Mouse (Mus musculus): ENCODE data around the gene Fgfr2. TPM values are rescaled to one million over a fixed set of nuclear protein-coding genes. Genes with fewer than 3 reads are reported as not detected.

Fgfr2 gene
- polyA plus RNA-seq, 1 experiment from 2014 or later: 11.4 TPM

GRCm38 (mm10) chr7:130547635-130548175 is 2575.4 kb downstream of the Fgfr2 start:
- ATAC-seq (ENCODE audit: low read depth): no peak
- Histone ChIP-seq H3K4me3 (ENCODE audit: low read depth, low read length) (peak overlapping the region; percentile 95), H3K9ac (ENCODE audit: low read depth, low read length) (0 out of 2 replicates have a peak overlapping the region, but pooled peaks have one; percentile 99), H3K27me3 (ENCODE audit: control insufficient read depth, insufficient read depth, low read depth, low read length) (no peaks in the 10 kb centered on the region), H3K4me1 (ENCODE audit: control insufficient read depth, low read depth, low read length) (peaks cover 19% of the 10 kb centered on the region), H3K27ac (ENCODE audit: low read length) (no peak overlapping the region), H3K4me2 (ENCODE audit: low read depth, low read length) (peak overlapping the region; percentile 43), H3K36me3 (ENCODE audit: control insufficient read depth, insufficient read depth) (peaks cover 14% of the 10 kb centered on the region), H3K9me3 (replicated peaks; ENCODE audit: control insufficient read depth, low read length) (no peaks in the 10 kb centered on the region)
- WGBS (ENCODE audit: insufficient replicate concordance): 59% methylated on average over 12 of the region's 12 CpGs

GRCm38 (mm10) chr7:130546791-130547484 is 2576.2 kb downstream of the Fgfr2 start:
- WGBS (ENCODE audit: insufficient replicate concordance): under 1% methylated on average over 79 of the region's 84 CpGs
- peak; percentile 95 for ATAC-seq (ENCODE audit: low read depth)
- no peaks in the 10 kb centered on the region for H3K27me3 ChIP-seq (ENCODE audit: control insufficient read depth, insufficient read depth, low read depth, low read length)
- peaks cover 19% of the 10 kb centered on the region for H3K4me1 ChIP-seq (ENCODE audit: control insufficient read depth, low read depth, low read length)
- H3K27ac ChIP-seq (ENCODE audit: low read length): peak overlapping the region; percentile 99
- H3K9me3 ChIP-seq (replicated peaks; ENCODE audit: control insufficient read depth, low read length): no peaks in the 10 kb centered on the region
- peaks cover 21% of the 10 kb centered on the region for H3K36me3 ChIP-seq (ENCODE audit: control insufficient read depth, insufficient read depth)
- H3K4me3 ChIP-seq (ENCODE audit: low read depth, low read length): peak overlapping the region; percentile 95
- peak overlapping the region; percentile 78 for H3K4me2 ChIP-seq (ENCODE audit: low read depth, low read length)
- peak overlapping the region; percentile 99 for H3K9ac ChIP-seq (ENCODE audit: low read depth, low read length)

GRCm38 (mm10) chr7:130546421-130546790 is 2576.7 kb downstream of the Fgfr2 start:
- Histone ChIP-seq H3K27ac (ENCODE audit: low read length) (peak overlapping the region; percentile 99), H3K27me3 (ENCODE audit: control insufficient read depth, insufficient read depth, low read depth, low read length) (no peaks in the 10 kb centered on the region), H3K36me3 (ENCODE audit: control insufficient read depth, insufficient read depth) (peaks cover 26% of the 10 kb centered on the region), H3K9me3 (replicated peaks; ENCODE audit: control insufficient read depth, low read length) (no peaks in the 10 kb centered on the region), H3K4me2 (ENCODE audit: low read depth, low read length) (peak overlapping the region; percentile 78), H3K4me3 (ENCODE audit: low read depth, low read length) (peak overlapping the region; percentile 95), H3K4me1 (ENCODE audit: control insufficient read depth, low read depth, low read length) (peaks cover 19% of the 10 kb centered on the region), H3K9ac (ENCODE audit: low read depth, low read length) (peak overlapping the region; percentile 99)
- 3% methylated on average over 7 of the region's 7 CpGs for WGBS (ENCODE audit: insufficient replicate concordance)
- peak; percentile 0; the same call in 1 of the 2 replicates for ATAC-seq (ENCODE audit: low read depth)

GRCm38 (mm10) chr7:130545893-130546292 is 2577.3 kb downstream of the Fgfr2 start:
- H3K27ac ChIP-seq (ENCODE audit: low read length): peak overlapping the region; percentile 99

GRCm38 (mm10) chr7:130545401-130545800 is 2577.7 kb downstream of the Fgfr2 start:
- Histone ChIP-seq H3K4me2 (ENCODE audit: low read depth, low read length) (peak overlapping the region; percentile 78), H3K9me3 (replicated peaks; ENCODE audit: control insufficient read depth, low read length) (no peaks in the 10 kb centered on the region), H3K4me3 (ENCODE audit: low read depth, low read length) (peak overlapping the region; percentile 95), H3K9ac (ENCODE audit: low read depth, low read length) (peak overlapping the region; percentile 99), H3K27ac (ENCODE audit: low read length) (peak overlapping the region; percentile 99; the same call in 1 of the 2 replicates), H3K36me3 (ENCODE audit: control insufficient read depth, insufficient read depth) (peaks cover 31% of the 10 kb centered on the region), H3K4me1 (ENCODE audit: control insufficient read depth, low read depth, low read length) (peaks cover 19% of the 10 kb centered on the region), H3K27me3 (ENCODE audit: control insufficient read depth, insufficient read depth, low read depth, low read length) (no peaks in the 10 kb centered on the region)
- ATAC-seq (ENCODE audit: low read depth): no peak
- WGBS (ENCODE audit: insufficient replicate concordance): 76% methylated on average over 5 of the region's 5 CpGs

More at GRCm38 (mm10) chr7:130545893-130546292, 2577.3 kb downstream of the Fgfr2 start:
- Histone ChIP-seq H3K9ac (ENCODE audit: low read depth, low read length) (peak overlapping the region; percentile 99), H3K4me1 (ENCODE audit: control insufficient read depth, low read depth, low read length) (peaks cover 19% of the 10 kb centered on the region), H3K27me3 (ENCODE audit: control insufficient read depth, insufficient read depth, low read depth, low read length) (no peaks in the 10 kb centered on the region), H3K9me3 (replicated peaks; ENCODE audit: control insufficient read depth, low read length) (no peaks in the 10 kb centered on the region), H3K4me2 (ENCODE audit: low read depth, low read length) (peak overlapping the region; percentile 78), H3K36me3 (ENCODE audit: control insufficient read depth, insufficient read depth) (peaks cover 29% of the 10 kb centered on the region), H3K4me3 (ENCODE audit: low read depth, low read length) (peak overlapping the region; percentile 95)
- no peak for ATAC-seq (ENCODE audit: low read depth)
- WGBS (ENCODE audit: insufficient replicate concordance): 33% methylated on average over 3 of the region's 3 CpGs

- Histone ChIP-seq H3K36me3 (ENCODE audit: control insufficient read depth, insufficient read depth) (peaks cover 52% of the 10 kb centered on the region), H3K27me3 (ENCODE audit: control insufficient read depth, insufficient read depth, low read depth, low read length) (no peaks in the 10 kb centered on the region), H3K9me3 (replicated peaks; ENCODE audit: control insufficient read depth, low read length) (no peaks in the 10 kb centered on the region), H3K4me3 (ENCODE audit: low read depth, low read length) (no peak overlapping the region), H3K4me1 (ENCODE audit: control insufficient read depth, low read depth, low read length) (peaks cover 19% of the 10 kb centered on the region), H3K9ac (ENCODE audit: low read depth, low read length) (no peak overlapping the region), H3K4me2 (ENCODE audit: low read depth, low read length) (no peak overlapping the region), H3K27ac (ENCODE audit: low read length) (no peak overlapping the region)
- 89% methylated on average over 4 of the region's 4 CpGs for WGBS (ENCODE audit: insufficient replicate concordance)
- ATAC-seq (ENCODE audit: low read depth): no peak
Measured at GRCm38 (mm10) chr7:130543181-130543580, 2580.0 kb downstream of the Fgfr2 start.

GRCm38 (mm10) chr7:130540176-130540575 is 2583.0 kb downstream of the Fgfr2 start:
- H3K4me3 ChIP-seq (ENCODE audit: low read depth, low read length): no peak overlapping the region
- H3K27ac ChIP-seq (ENCODE audit: low read length): no peak overlapping the region
- ATAC-seq (ENCODE audit: low read depth): no peak
- no peak overlapping the region for H3K9ac ChIP-seq (ENCODE audit: low read depth, low read length)
- H3K27me3 ChIP-seq (ENCODE audit: control insufficient read depth, insufficient read depth, low read depth, low read length): no peaks in the 10 kb centered on the region
- no peaks in the 10 kb centered on the region for H3K9me3 ChIP-seq (replicated peaks; ENCODE audit: control insufficient read depth, low read length)
- H3K4me2 ChIP-seq (ENCODE audit: low read depth, low read length): no peak overlapping the region
- H3K36me3 ChIP-seq (ENCODE audit: control insufficient read depth, insufficient read depth): peaks cover 68% of the 10 kb centered on the region
- WGBS (ENCODE audit: insufficient replicate concordance): 84% methylated on average over 7 of the region's 7 CpGs
- peaks cover 5% of the 10 kb centered on the region for H3K4me1 ChIP-seq (ENCODE audit: control insufficient read depth, low read depth, low read length)

GRCm38 (mm10) chr7:130537068-130537467 is 2586.1 kb downstream of the Fgfr2 start:
- Histone ChIP-seq H3K4me3 (ENCODE audit: low read depth, low read length) (no peak overlapping the region), H3K9ac (ENCODE audit: low read depth, low read length) (no peak overlapping the region), H3K9me3 (replicated peaks; ENCODE audit: control insufficient read depth, low read length) (no peaks in the 10 kb centered on the region), H3K4me1 (ENCODE audit: control insufficient read depth, low read depth, low read length) (peaks cover 2% of the 10 kb centered on the region; the same call in 1 of the 2 replicates), H3K36me3 (ENCODE audit: control insufficient read depth, insufficient read depth) (peaks cover 62% of the 10 kb centered on the region), H3K27me3 (ENCODE audit: control insufficient read depth, insufficient read depth, low read depth, low read length) (no peaks in the 10 kb centered on the region), H3K4me2 (ENCODE audit: low read depth, low read length) (no peak overlapping the region), H3K27ac (ENCODE audit: low read length) (no peak overlapping the region)
- WGBS (ENCODE audit: insufficient replicate concordance): 86% methylated on average over 4 of the region's 4 CpGs
- ATAC-seq (ENCODE audit: low read depth): no peak

GRCm38 (mm10) chr7:130535174-130535573 is 2588.0 kb downstream of the Fgfr2 start:
- H3K9ac ChIP-seq (ENCODE audit: low read depth, low read length): no peak overlapping the region
- H3K27me3 ChIP-seq (ENCODE audit: control insufficient read depth, insufficient read depth, low read depth, low read length): no peaks in the 10 kb centered on the region
- peaks cover 2% of the 10 kb centered on the region; the same call in 1 of the 2 replicates for H3K4me1 ChIP-seq (ENCODE audit: control insufficient read depth, low read depth, low read length)
- H3K9me3 ChIP-seq (replicated peaks; ENCODE audit: control insufficient read depth, low read length): no peaks in the 10 kb centered on the region
- peaks cover 55% of the 10 kb centered on the region for H3K36me3 ChIP-seq (ENCODE audit: control insufficient read depth, insufficient read depth)
- H3K27ac ChIP-seq (ENCODE audit: low read length): no peak overlapping the region
- no peak overlapping the region for H3K4me3 ChIP-seq (ENCODE audit: low read depth, low read length)
- no peak overlapping the region for H3K4me2 ChIP-seq (ENCODE audit: low read depth, low read length)
- ATAC-seq (ENCODE audit: low read depth): no peak
- WGBS (ENCODE audit: insufficient replicate concordance): 78% methylated on average over 4 of the region's 4 CpGs
